ENCODE assay signal across 12 mouse cellular contexts in genomic region chr6:83536028-83536794, GRCm38 (mm10). TPM values are rescaled to one million over a fixed set of nuclear protein-coding genes. Genes with fewer than 3 reads are reported as not detected.
DNase-seq lines count a peak whose midpoint lies in the region; ATAC-seq and TF ChIP-seq lines count a peak whose summit lies in the region.
"Had no signal": no experiment of that assay in that cellular context is flagged by ENCODE, and none has a peak within 500 bp of the region (broad histone marks: within the 10 kb centered on the region; RNA-seq: fewer than 3 reads in every experiment).

Actg2 (minus strand) TSS chr6:83536265.

- H3K27me3 ChIP-seq in heart, embryonic 14.5 days (ENCODE audit: control insufficient read depth, insufficient read depth, low read length): no peaks in the 10 kb centered on the region
- H3K27me3 ChIP-seq in intestine, embryonic 16.5 days (replicated peaks; ENCODE audit: control insufficient read depth, insufficient read depth, low read length): no peaks in the 10 kb centered on the region
- H3K27me3 ChIP-seq in stomach, postnatal 0 days (ENCODE audit: control insufficient read depth, insufficient read depth, low read length): no peaks in the 10 kb centered on the region
- no peaks in the 10 kb centered on the region for H3K27me3 ChIP-seq in liver, postnatal 0 days (ENCODE audit: insufficient read depth, low read length)
- H3K27me3 ChIP-seq: neural tube, embryonic 12.5 days had no signal

- peaks cover 0 to 8% of the 10 kb centered on the region in 2 experiments; a peak in 3 of 4 replicates for H3K4me1 ChIP-seq in heart, embryonic 14.5 days (ENCODE audit: control insufficient read depth in 2 of 2, insufficient read depth in 2 of 2, low read length in 2 of 2)
- peaks cover 2% of the 10 kb centered on the region; the same call in 1 of the 2 replicates for H3K4me1 ChIP-seq in intestine, embryonic 16.5 days (ENCODE audit: control insufficient read depth, insufficient read depth, low read length)
- no peaks in the 10 kb centered on the region for H3K4me1 ChIP-seq in stomach, postnatal 0 days (replicated peaks; ENCODE audit: control insufficient read depth, insufficient read depth)
- H3K4me1 ChIP-seq in liver, postnatal 0 days (ENCODE audit: insufficient read depth): no peaks in the 10 kb centered on the region
- H3K4me1 ChIP-seq: neural tube, embryonic 12.5 days had no signal

- no peaks in the 10 kb centered on the region for H3K36me3 ChIP-seq in heart, embryonic 14.5 days (ENCODE audit: control insufficient read depth, insufficient read depth, low read length)
- H3K36me3 ChIP-seq in intestine, embryonic 16.5 days (ENCODE audit: control insufficient read depth, insufficient read depth, low read length): no peaks in the 10 kb centered on the region
- no peaks in the 10 kb centered on the region for H3K36me3 ChIP-seq in stomach, postnatal 0 days (ENCODE audit: control insufficient read depth, insufficient read depth, low read length)
- no peaks in the 10 kb centered on the region for H3K36me3 ChIP-seq in liver, postnatal 0 days (replicated peaks; ENCODE audit: insufficient read depth, low read length)
- H3K36me3 ChIP-seq: G1E; neural tube, embryonic 12.5 days had no signal

- WGBS in heart, embryonic 14.5 days: 68% methylated on average over 12 of the region's 12 CpGs
- 52% methylated on average over 12 of the region's 12 CpGs for WGBS in intestine, embryonic 16.5 days
- 41% methylated on average over 12 of the region's 12 CpGs for WGBS in stomach, postnatal 0 days
- 59% methylated on average over 12 of the region's 12 CpGs for WGBS in liver, postnatal 0 days (ENCODE audit: insufficient replicate concordance)

- no peaks in the 10 kb centered on the region for H3K9me3 ChIP-seq in heart, embryonic 14.5 days (ENCODE audit: control insufficient read depth, low read length)
- H3K9me3 ChIP-seq in intestine, embryonic 16.5 days (ENCODE audit: control insufficient read depth, low read length): no peaks in the 10 kb centered on the region
- no peaks in the 10 kb centered on the region for H3K9me3 ChIP-seq in stomach, postnatal 0 days (ENCODE audit: control insufficient read depth, low read length)
- no peaks in the 10 kb centered on the region for H3K9me3 ChIP-seq in liver, postnatal 0 days (ENCODE audit: low read length)
- H3K9me3 ChIP-seq: G1E; neural tube, embryonic 12.5 days had no signal

- peak; percentile 87 for TF ChIP-seq EP300 in stomach, postnatal 0 days (optimal IDR thresholded peaks at IDR 0.05)
- no peak for TF ChIP-seq EP300 in liver, postnatal 0 days (IDR thresholded peaks at IDR 0.05; ENCODE audit: low read depth)

- no peak for TF ChIP-seq CTCF in stomach, postnatal 0 days (IDR thresholded peaks at IDR 0.05; ENCODE audit: low read depth)
- TF ChIP-seq CTCF in liver, postnatal 0 days (IDR thresholded peaks at IDR 0.05; ENCODE audit: low read depth): no peak

- no peak for ATAC-seq in heart, embryonic 14.5 days (ENCODE audit: insufficient number of reproducible peaks, insufficient read depth, low FRiP score, low read depth)
- ATAC-seq in intestine, embryonic 16.5 days: peak; percentile 62
- ATAC-seq in stomach, postnatal 0 days (ENCODE audit: low FRiP score, low TSS enrichment): peak; percentile 82
- ATAC-seq in liver, postnatal 0 days: no peak

- no peak within 1 kb of the TSS for H3K4me2 ChIP-seq in heart, embryonic 14.5 days (ENCODE audit: low read length)
- no peak within 1 kb of the TSS for H3K4me2 ChIP-seq in intestine, embryonic 16.5 days (ENCODE audit: low read depth, low read length)
- peak within 1 kb of the TSS; percentile 47 for H3K4me2 ChIP-seq in stomach, postnatal 0 days (replicated peaks; ENCODE audit: low read depth)
- no peak within 1 kb of the TSS for H3K4me2 ChIP-seq in liver, postnatal 0 days (ENCODE audit: low read depth, low read length)
- H3K4me2 ChIP-seq: neural tube, embryonic 12.5 days had no signal

- H3K9ac ChIP-seq in heart, embryonic 14.5 days (ENCODE audit: low read length): no peak within 1 kb of the TSS
- peak within 1 kb of the TSS; percentile 46 for H3K9ac ChIP-seq in intestine, embryonic 16.5 days (ENCODE audit: low read depth, low read length)
- H3K9ac ChIP-seq in stomach, postnatal 0 days (ENCODE audit: low read length): peak within 1 kb of the TSS; percentile 73
- no peak within 1 kb of the TSS for H3K9ac ChIP-seq in liver, postnatal 0 days (replicated peaks)
- H3K9ac ChIP-seq: neural tube, embryonic 12.5 days had no signal

- intact Hi-C loops in heart, postnatal 25 days (cut with DNase I): no loop called here

- no peak for DNase-seq in heart, postnatal 25 days (ENCODE audit: low spot score)
- DNase-seq in urinary bladder, adult 2 months (ENCODE audit: low spot score): no peak
- DNase-seq in urinary bladder, adult 18-20 months (ENCODE audit: low spot score in 2 of 2): no peak
- peak; percentile 23 for DNase-seq in stomach, postnatal 0 days (ENCODE audit: low spot score)
- no peak for DNase-seq in liver, postnatal 0 days
- DNase-seq in layer of hippocampus, postnatal 25 days (ENCODE audit: extremely low spot score in 1 of 2, low spot score in 1 of 2): no peak
- DNase-seq: right cerebral cortex, postnatal 25 days had no signal

- H3K4me3 ChIP-seq in heart, embryonic 14.5 days (ENCODE audit: control insufficient read depth in 1 of 2, insufficient read depth in 1 of 2, low read depth in 1 of 2, low read length in 2 of 2): no peak within 1 kb of the TSS
- H3K4me3 ChIP-seq in intestine, embryonic 16.5 days (ENCODE audit: low read length): peak within 1 kb of the TSS; percentile 22
- peak within 1 kb of the TSS; percentile 34 for H3K4me3 ChIP-seq in stomach, postnatal 0 days (ENCODE audit: low read depth, low read length)
- no peak within 1 kb of the TSS for H3K4me3 ChIP-seq in liver, postnatal 0 days (ENCODE audit: low read depth, low read length)
- H3K4me3 ChIP-seq: neural tube, embryonic 12.5 days had no signal

- no peak within 1 kb of the TSS; a peak in 1 of 4 replicates for H3K27ac ChIP-seq in heart, embryonic 14.5 days (replicated peaks in 1 of 2; ENCODE audit: control insufficient read depth in 1 of 2, insufficient read depth in 1 of 2, low read depth in 2 of 2, low read length in 2 of 2)
- H3K27ac ChIP-seq in intestine, embryonic 16.5 days (ENCODE audit: low read length): peak within 1 kb of the TSS; percentile 74
- H3K27ac ChIP-seq in stomach, postnatal 0 days (replicated peaks): peak within 1 kb of the TSS; percentile 92
- H3K27ac ChIP-seq in liver, postnatal 0 days (ENCODE audit: low read depth): no peak within 1 kb of the TSS
- H3K27ac ChIP-seq: neural tube, embryonic 12.5 days had no signal

RNA-seq across cellular contexts. Expression of gene Actg2, which starts in this region (rescaled TPM):
- polyA plus RNA-seq in heart, embryonic 14.5 days (2014; fragmentation: Nextera tagmentation; extraction: Ambion mirVana): 6.0 and 12.2 TPM in 2 replicates
- total RNA-seq in heart, postnatal 25 days (2021): 1 to 10 TPM; 1.6 to 2.2 TPM
- polyA plus RNA-seq in urinary bladder, adult 2 months (2012; rRNA removed): 8,061 and 9,269 TPM in 2 replicates
- 1,727 and 1,747 TPM in 2 replicates for polyA plus RNA-seq in intestine, embryonic 16.5 days (2015; fragmentation: Nextera tagmentation; extraction: Ambion mirVana)
- 2,872 and 3,802 TPM in 2 replicates for polyA plus RNA-seq in stomach, postnatal 0 days (2015; fragmentation: Nextera tagmentation; extraction: Ambion mirVana)
- polyA plus RNA-seq in liver, postnatal 0 days (2015; fragmentation: Nextera tagmentation; extraction: Ambion mirVana): 2.1 and 2.6 TPM in 2 replicates
- total RNA-seq in layer of hippocampus, postnatal 25 days (2021): not detected
- total RNA-seq: layer of hippocampus, adult 18-20 months had no signal
- polyA plus RNA-seq: G1E had no signal

Comparison
In these comparisons a context has a peak if more than half of its experiments do, and no peak if none do; other contexts are left out.
1. RNA of gene Actg2 (polyA plus RNA-seq): 8,061 to 9,269 TPM in urinary bladder, adult 2 months, 2,872 to 3,802 TPM in stomach, postnatal 0 days and 1,727 to 1,747 TPM in intestine, embryonic 16.5 days; 6.0 to 12.2 TPM in heart, embryonic 14.5 days and 2.1 to 2.6 TPM in liver, postnatal 0 days; every median in the first group is over 100 times any median in the second.
2. ATAC-seq: peak in intestine, embryonic 16.5 days (single experiment) and stomach, postnatal 0 days (single experiment); none in heart, embryonic 14.5 days (single experiment) and liver, postnatal 0 days (single experiment).
3. H3K27ac ChIP-seq: peak in intestine, embryonic 16.5 days (single experiment) and stomach, postnatal 0 days (single experiment); none in heart, embryonic 14.5 days (0 of 2) and liver, postnatal 0 days (single experiment).
4. H3K4me3 ChIP-seq: peak in intestine, embryonic 16.5 days (single experiment) and stomach, postnatal 0 days (single experiment); none in heart, embryonic 14.5 days (0 of 2) and liver, postnatal 0 days (single experiment).
5. H3K9ac ChIP-seq: peak in intestine, embryonic 16.5 days (single experiment) and stomach, postnatal 0 days (single experiment); none in heart, embryonic 14.5 days (single experiment) and liver, postnatal 0 days (single experiment).